Mouse (Mus musculus): Measurements from ENCODE around the gene Hyal1.

The Hyal1 gene

DNA sequence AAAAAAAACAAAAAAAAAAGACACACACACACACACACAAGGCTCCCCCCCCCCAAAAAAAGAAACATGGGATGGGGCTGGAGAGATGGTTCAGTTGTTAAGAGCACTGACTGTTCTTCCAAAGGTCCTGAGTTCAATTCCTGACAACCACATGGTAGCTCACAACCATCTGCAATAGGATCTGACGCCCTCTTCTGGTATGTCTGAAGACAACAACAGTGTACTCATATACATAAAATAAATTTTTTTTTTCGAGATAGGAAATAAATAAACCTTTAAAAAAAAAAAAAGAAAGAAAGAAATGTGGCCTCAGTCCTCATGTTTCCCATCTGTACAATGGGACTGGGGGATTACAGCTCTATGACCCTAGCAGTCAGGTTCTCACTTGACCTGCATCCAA lies 40.7 kb downstream of the Hyal1 start:
- in situ Hi-C loops (cut with MboI): no loop called here

DNA sequence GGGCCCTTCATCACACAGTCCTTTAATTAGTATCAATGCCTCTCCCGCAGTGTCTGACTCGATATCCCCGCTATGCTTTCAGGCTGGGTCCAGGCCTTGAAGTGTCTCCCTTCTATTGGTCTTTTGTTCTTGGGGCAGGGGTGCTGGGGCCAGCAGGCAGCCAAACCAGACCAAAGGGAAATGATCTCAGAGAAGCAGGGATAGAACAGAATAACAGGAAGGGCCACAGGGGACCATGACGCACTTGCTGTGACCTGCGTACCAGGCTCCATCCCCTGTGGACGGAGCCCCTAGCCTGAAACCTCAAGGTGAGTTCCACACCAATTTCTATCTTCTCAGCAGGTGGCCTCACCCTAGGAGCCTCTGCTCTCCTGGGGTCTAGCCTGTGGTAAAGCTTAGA lies 41.4 kb downstream of the Hyal1 start:
- in situ Hi-C loops (cut with MboI): no loop called here

DNA sequence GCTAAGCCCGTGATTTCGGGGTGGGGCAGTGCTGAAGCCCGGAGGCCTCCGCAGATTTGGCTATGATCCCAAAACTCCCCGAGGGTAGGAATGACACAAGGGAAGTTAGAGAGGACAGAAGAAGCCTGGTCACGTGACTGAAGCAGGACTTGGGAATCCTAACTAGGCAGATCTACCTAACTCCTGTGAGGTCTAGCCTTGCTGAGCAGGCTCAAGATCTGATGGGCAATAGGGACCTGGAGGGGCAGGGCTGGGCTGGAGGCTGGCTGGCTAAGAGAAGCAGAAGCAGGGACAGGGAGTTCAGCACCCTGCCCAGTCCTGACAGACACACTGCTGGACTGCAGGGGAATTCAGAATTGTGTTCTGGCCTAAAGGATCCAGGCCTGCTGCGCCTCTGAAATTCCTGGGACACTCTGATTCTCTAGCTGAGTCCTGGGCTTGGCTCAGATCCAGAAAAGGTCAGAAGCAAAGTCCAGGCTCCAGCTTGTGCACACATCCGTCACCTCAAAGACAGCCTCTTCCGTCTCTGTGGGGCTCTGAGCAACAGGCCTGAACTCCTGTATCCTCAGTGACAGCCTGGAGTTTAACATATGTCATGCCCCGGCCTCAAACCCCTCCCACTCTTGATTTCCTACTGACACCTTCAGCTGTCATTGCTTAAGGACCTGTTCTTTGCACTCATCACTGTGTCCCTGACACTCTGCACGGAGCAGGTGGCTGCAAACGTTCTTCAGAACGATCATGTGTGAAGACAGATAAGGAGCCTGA lies 42.2 kb downstream of the Hyal1 start:
- in situ Hi-C loops (cut with MboI): no loop called here

DNA sequence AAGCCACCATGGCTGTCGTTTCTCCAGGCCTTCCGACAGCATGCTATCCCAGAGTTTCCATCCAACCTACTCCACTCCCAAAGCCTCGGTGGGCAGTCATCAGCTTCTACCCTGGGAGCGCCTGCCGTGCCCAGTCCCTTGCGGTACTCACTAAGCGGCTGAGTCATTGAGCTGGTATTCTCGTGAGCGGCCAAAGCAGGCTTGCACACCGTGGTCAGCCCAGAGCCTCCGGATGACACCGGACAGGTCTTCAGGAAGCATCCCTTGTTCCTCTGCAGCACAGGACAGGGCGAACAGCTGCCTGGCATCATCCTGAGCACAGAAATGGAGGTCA lies 42.8 kb downstream of the Hyal1 start:
- in situ Hi-C loops (cut with MboI): no loop called here

DNA sequence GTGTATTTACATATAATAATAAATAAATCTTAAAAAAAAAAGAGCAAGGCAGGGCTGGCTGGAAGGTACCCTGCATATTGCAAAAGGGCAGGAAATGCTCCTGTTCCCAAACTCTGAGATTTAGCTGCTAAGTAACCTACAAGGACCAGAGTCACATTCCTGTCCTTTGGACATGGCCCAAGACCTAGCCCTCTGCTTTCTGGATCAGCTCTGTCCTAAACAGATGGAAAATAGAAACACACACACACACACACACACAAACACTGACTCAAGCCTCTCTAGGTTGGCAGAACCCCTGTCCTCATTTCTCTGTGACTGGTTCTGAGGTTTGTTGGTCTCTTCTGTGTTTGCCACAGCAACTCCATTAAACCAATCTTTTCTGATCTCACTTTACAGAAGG lies 44.2 kb downstream of the Hyal1 start:
- in situ Hi-C loops (cut with MboI): no loop called here

DNA sequence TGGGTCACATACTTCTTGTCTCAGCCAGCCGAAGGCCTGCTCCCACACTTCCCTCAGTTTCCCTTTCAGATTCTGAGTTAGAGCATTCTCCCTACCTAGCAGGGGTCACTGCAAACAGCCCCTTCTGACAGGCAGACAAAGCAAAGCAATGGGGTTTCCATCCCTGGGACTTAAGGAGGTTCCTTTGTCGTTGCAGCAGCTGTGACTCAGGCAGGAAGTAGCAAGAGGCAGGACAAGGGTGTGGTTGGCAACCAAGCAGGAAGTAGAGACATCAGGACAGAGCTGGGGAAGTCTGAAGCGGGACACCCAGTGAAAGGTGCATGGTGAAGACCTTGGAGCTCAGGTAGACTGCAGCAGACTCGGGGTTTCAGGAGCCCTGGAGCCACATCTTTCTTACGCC lies 47.8 kb downstream of the Hyal1 start:
- in situ Hi-C loops (cut with MboI): no loop called here

DNA sequence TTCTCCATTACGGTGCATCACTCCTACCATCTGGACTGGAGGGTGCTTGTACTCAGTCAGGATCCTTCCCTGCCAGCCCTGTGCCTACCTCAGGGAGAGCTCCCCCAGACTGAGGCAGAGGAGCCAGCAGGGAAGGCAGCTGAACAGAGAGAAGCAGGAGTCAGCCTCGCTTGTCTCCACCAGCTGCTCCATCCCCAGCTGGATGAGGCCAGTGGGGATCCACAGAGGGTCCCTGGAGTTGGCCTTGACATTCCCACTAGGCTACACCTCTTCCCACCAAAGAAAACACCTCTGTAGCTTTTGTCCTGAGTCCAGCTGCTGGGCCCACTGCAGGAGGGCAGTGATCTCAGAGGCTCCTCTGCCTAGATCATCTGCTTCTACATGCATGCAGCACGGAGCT lies 48.2 kb downstream of the Hyal1 start:
- in situ Hi-C loops (cut with MboI): no loop called here

DNA sequence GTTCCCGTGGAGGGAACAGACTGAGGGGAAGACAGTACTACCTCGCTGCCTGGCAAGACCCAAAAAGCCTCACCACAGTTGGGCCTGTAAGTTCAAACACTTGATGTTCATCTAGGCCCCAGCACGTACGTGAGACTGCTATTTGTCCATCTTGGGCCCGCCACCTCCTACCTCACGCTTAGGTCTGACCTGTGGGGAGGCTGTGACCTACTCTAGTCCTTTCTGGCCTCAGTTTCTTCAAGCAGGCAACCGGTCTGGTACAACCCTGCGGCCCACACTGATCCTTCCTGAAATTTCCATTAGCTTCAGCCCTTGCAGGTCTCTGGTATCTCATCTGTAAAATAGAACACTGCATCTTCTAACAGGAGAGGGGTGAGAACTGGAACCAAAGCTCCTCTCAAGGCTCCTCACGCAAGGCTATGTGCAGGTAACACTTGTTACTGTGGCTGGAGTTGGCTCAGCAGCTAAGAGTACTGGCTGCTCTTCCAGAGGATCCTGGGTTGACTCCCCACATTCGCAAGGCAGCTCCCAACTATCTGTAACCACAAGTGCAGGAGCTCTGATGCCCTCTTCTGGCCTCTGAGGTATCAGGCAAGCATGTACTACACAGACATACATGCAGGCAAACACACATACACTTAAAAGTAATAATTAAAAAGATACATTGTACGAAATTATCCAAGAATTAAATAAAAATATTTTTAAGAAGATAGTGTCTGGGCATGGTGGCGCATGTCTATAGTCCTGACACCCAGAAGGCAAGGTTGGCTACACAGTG lies 48.8 kb downstream of the Hyal1 start:
- in situ Hi-C loops (cut with MboI): no loop called here

DNA sequence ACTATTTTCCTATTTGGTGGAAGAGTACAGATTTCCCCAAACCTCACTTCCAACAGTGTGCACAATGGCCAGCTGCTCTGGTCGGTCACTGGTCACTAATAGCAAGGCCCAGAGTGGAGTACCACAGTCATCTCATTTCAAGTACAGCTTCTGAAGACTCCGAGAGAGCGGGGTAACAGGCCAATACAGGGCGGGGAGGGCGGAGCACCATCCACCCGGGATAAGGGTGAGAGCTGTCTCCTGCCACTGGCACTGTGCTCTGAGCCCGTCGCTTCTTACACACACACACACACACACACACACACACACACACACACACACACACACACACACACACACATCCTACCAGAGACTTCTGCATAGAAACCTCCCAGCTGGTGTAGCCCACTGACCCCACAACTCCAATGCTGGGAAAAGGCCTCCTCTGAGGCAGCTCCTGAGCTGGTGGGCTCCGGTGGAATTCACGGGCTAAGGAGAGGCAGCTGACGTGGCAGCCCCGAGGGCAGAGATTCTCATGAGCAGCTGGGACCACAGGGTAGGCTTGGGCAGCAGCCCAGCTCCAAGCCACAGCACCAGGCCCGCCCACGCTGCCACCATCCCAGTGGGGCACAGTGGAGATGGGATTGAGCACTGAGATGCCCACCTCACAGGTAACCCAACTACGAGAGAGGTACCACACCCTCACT lies 49.6 kb downstream of the Hyal1 start:
- in situ Hi-C loops (cut with MboI): no loop called here

DNA sequence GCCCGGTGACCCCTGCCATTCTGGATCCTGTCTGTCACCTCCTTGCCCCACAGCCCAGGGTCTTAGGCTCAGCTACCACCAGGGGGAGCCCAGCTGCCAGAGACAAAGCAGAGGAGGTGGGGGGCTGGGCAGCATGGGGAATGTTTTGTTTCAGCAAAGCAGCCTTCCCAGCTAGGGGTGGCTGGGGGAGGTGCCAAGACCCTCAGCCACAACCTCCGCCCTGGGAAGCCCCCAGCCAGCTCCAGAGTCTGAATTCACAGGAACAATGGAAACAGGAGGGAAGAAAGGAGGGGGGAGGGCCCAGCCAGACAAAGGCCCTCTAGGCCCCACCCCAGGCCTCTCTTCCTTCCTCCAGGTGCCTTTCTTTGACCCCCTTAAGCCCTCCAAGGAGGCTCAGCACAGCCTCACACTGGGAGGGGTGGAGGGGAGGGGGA lies 50.1 kb downstream of the Hyal1 start:
- in situ Hi-C loops (cut with MboI): no loop called here

DNA sequence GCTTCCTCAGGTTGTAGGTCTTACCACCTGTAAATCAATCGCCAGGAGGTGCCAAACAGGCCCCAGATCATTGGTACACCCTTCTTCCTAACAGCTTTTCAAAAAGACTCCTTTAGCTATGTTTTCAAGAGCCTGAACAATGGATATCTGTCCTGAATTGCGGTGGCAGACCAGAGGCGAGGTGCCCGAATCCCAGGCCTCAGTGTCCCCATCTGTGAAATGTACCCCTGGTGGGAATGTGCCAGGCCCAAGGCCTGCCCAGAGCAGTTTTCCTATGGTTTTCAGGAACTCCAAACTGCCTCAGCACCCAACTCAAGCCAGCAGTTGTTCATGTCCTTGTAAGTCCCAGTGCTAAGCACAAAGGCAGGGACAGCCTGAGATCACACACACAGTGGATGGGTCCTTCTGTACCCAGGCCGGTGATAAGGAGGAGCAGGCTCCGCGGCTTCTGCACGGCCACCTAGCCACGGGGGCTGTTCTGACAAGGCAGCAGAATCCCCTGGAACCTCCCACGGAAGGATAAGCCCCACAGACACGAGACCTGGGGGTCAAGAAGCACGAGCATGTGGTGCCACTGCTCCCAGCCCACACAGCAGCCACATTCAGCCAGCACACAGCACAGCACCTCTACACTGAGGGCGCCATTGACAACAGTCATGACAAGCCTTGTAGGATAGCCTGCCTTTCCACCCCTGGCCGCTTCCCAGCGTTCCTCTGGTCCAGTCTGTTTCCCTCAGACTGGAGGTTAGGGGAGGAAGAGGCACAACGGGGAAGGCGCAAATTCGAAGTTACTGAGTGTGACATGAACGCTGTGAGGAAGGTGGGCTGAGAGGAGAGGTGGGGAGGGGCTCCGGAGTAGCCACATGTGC lies 50.9 kb downstream of the Hyal1 start:
- in situ Hi-C loops (cut with MboI): no loop called here

DNA sequence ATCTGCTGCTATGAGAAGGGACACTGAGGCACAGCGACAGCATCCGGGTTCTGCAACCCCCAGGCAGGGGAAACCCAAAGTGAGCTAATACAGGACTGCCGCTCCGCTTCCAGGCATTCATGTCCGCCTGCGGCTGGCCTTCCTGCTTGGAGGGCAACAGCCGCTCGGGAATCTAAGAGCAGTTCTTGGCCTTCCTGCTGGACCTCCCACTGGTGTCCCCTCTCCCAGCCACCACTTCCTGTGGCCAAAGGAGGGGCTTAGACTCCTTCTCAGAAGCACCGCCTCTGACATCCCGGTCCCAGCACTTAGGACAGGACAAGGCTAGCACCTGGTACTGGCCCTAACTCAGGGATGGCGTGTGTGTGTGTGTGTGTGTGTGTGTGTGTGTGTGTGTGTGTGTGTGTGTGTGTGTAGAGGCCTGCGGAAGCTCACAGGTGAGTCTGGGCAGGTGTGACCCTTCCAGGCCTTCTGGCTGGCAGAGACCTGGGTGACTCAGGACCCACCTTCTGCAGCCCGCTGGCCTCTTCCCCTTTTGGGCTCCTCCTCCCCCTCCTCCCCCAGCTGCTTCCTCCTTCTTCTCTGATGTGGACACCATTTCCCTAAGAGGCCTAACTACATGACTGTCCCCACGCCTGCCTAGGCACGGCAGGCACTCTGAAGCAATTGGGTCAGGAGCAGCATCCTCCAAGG lies 52.1 kb downstream of the Hyal1 start:
- in situ Hi-C loops (cut with MboI): no loop called here

DNA sequence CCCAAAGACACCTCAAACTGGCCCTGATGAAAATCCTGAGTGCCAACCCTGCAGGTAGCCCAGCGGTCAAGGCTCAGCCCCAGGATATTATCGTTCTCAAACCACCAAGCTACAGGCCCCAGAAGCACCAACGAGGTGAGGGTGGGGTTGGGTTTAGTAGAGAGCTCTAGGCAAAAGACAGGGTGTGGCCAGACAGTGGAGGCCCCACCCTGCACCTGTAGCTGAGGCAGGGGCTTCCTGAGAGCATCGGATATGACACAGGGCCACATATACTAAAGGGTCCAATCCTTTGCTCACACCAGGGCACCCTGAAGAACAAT lies 52.6 kb downstream of the Hyal1 start:
- in situ Hi-C loops (cut with MboI): no loop called here

DNA sequence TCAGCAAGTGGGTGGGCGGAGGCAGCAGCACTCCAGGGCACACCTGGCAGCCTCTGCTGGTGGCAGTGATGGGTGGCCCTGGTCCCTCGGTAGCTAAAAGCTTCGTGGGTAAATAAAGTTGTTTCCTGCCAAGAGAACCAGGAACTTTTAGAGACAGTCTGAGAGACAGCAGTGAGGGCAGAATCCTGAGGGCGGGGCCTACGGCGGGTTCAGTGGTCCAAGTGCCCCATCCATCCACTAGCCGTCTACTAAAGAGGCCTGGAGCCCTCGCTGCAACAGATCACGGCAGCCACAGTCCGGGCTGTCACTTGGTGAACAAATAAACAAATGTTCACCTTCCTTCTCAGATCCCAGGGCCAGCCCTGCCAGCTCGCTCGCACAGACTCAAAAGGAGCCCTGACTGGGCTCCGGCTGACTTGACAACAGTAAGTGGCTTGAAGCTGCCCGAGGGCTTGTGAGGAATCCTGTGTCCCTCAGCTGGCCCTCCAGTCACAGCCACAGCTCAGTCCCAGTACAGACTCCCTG lies 53.2 kb downstream of the Hyal1 start:
- in situ Hi-C loops (cut with MboI): no loop called here

DNA sequence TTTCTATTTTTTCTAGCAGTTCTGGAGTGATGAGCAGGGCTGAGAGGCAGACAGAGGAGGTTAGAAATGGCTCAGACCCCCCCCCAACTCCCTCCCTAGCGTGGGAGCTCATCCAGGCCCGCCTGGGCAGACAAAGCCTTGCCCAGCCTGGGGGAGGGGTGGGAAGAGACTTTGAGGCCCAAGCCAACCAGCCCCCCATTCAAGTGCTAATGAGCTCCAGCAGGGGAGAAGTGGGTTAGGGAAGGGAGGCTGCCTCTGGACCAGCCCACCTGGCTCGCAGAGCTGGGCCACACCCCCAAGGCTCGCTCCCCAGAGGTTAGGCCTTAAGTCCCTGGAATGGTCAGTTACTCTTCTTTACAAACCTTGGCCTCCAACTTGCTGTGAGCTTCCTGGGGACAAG lies 53.8 kb downstream of the Hyal1 start:
- in situ Hi-C loops (cut with MboI): no loop called here
